Mouse (Mus musculus) midbrain, embryonic 10.5 days (tissue): Measurements from ENCODE around the gene Prpf6. TPM values are rescaled to one million over a fixed set of nuclear protein-coding genes. Genes with fewer than 3 reads are reported as not detected.
A peak's percentile ranks its signal among the peaks of the same experiment; 100 is the strongest.

Source experiments
- DNase-seq: peaks from one replicate; pipeline ENCODE4 v3.0.0-alpha.2; 2017; ENCODE audit warnings: low spot score
- H3K27ac ChIP-seq: fragments of 300-500 bp; sonication (generic); replicated peaks from 2 replicates; pipeline ENCODE4 v1.5.1; 2016; ENCODE audit warnings: mild to moderate bottlenecking
- H3K27me3 ChIP-seq: fragments of 300-500 bp; sonication (generic); 2 replicates; pipeline ENCODE4 v1.6.1; 2016; ENCODE audit warnings: low read depth, mild to moderate bottlenecking; ENCODE audit not compliant: poor library complexity, severe bottlenecking
- H3K36me3 ChIP-seq: fragments of 300-500 bp; sonication (generic); 2 replicates; pipeline ENCODE4 v1.6.1; 2016; ENCODE audit warnings: mild to moderate bottlenecking, moderate library complexity
- H3K4me1 ChIP-seq: fragments of 300-500 bp; sonication (generic); 2 replicates; pipeline ENCODE4 v1.6.1; 2016
- H3K4me3 ChIP-seq: fragments of 300-500 bp; sonication (generic); 2 replicates; pipeline ENCODE4 v1.5.1; 2016; ENCODE audit warnings: mild to moderate bottlenecking, moderate library complexity
- H3K9me3 ChIP-seq: fragments of 300-500 bp; sonication (generic); replicated peaks from 2 replicates; pipeline ENCODE4 v1.6.1; 2016; ENCODE audit warnings: mild to moderate bottlenecking
- WGBS: fragments of 180-500 bp; shearing (Covaris S2); methylation state at CpG from one replicate; pipeline ENCODE4 v1.1.7; 2016; 5-methylcytosine and 5-hydroxymethylcytosine counted together
- polyA plus RNA-seq: library from polyadenylated mRNA; unstranded; fragments of >200 nt; fragmentation: Nextera tagmentation; extraction: Ambion mirVana; gene quantifications from 2 replicates; pipeline ENCODE4 v1.2.1, GENCODE M21; 2016

The Prpf6 gene
- polyA plus RNA-seq, 1 experiment from 2014 or later: 82.0 TPM

GRCm38 (mm10) chr2:181582358-181582757 is 9.3 kb upstream of the Prpf6 start:
- 0 out of 2 replicates have a peak overlapping the region, but pooled peaks have one; percentile 95 for H3K27ac ChIP-seq

GRCm38 (mm10) chr2:181582939-181583338 is 8.7 kb upstream of the Prpf6 start:
- H3K9me3 ChIP-seq: no peaks in the 10 kb centered on the region
- no peak overlapping the region for H3K27ac ChIP-seq
- 90% methylated on average over 1 of the region's 1 CpGs for WGBS
- H3K36me3 ChIP-seq: peaks cover 50% of the 10 kb centered on the region
- no peak overlapping the region for H3K4me3 ChIP-seq
- no peaks in the 10 kb centered on the region for H3K27me3 ChIP-seq
- no peak for DNase-seq
- H3K4me1 ChIP-seq: peaks cover 24% of the 10 kb centered on the region

More at GRCm38 (mm10) chr2:181582358-181582757, 9.3 kb upstream of the Prpf6 start:
- WGBS: 83% methylated on average over 2 of the region's 2 CpGs
- Histone ChIP-seq H3K36me3 (peaks cover 44% of the 10 kb centered on the region), H3K9me3 (no peaks in the 10 kb centered on the region), H3K4me1 (peaks cover 26% of the 10 kb centered on the region), H3K4me3 (peak overlapping the region; percentile 85; the same call in 1 of the 2 replicates), H3K27me3 (no peaks in the 10 kb centered on the region)
- no peak for DNase-seq

- WGBS: 86% methylated on average over 3 of the region's 3 CpGs
- Histone ChIP-seq H3K36me3 (peaks cover 57% of the 10 kb centered on the region), H3K4me1 (peaks cover 23% of the 10 kb centered on the region), H3K27me3 (no peaks in the 10 kb centered on the region), H3K27ac (no peak overlapping the region), H3K9me3 (no peaks in the 10 kb centered on the region), H3K4me3 (no peak overlapping the region)
- peak; percentile 9 for DNase-seq
Observed at GRCm38 (mm10) chr2:181583460-181584257, 8.0 kb upstream of the Prpf6 start.

- H3K27me3 ChIP-seq: no peaks in the 10 kb centered on the region
- H3K4me3 ChIP-seq: no peak within 1 kb of the TSS
- no peak within 1 kb of the TSS for H3K27ac ChIP-seq
- WGBS: 97% methylated on average over 4 of the region's 4 CpGs
- no peaks in the 10 kb centered on the region for H3K9me3 ChIP-seq
- H3K36me3 ChIP-seq: peaks cover 65% of the 10 kb centered on the region
- H3K4me1 ChIP-seq: peaks cover 23% of the 10 kb centered on the region
- DNase-seq: no peak
Observed at GRCm38 (mm10) chr2:181584411-181584942, 7.2 kb upstream of the Prpf6 start, which contains the start of gene Uckl1. TSS of gene Uckl1 (minus strand) at chr2:181584892.

GRCm38 (mm10) chr2:181585506-181585905 is 6.2 kb upstream of the Prpf6 start:
- Histone ChIP-seq H3K4me3 (no peak overlapping the region), H3K9me3 (no peaks in the 10 kb centered on the region), H3K27me3 (no peaks in the 10 kb centered on the region), H3K27ac (no peak overlapping the region), H3K36me3 (peaks cover 76% of the 10 kb centered on the region), H3K4me1 (peaks cover 21% of the 10 kb centered on the region)
- DNase-seq: no peak
- WGBS: 95% methylated on average over 5 of the region's 5 CpGs

- H3K4me1 ChIP-seq: peaks cover 21% of the 10 kb centered on the region
- no peaks in the 10 kb centered on the region for H3K27me3 ChIP-seq
- 94% methylated on average over 3 of the region's 3 CpGs for WGBS
- no peaks in the 10 kb centered on the region for H3K9me3 ChIP-seq
- no peak overlapping the region for H3K27ac ChIP-seq
- H3K36me3 ChIP-seq: peaks cover 80% of the 10 kb centered on the region
- H3K4me3 ChIP-seq: no peak overlapping the region
- DNase-seq: no peak
Observed at GRCm38 (mm10) chr2:181586124-181586523, 5.5 kb upstream of the Prpf6 start.

GRCm38 (mm10) chr2:181587796-181588195 is 3.9 kb upstream of the Prpf6 start:
- Histone ChIP-seq H3K4me1 (peaks cover 24% of the 10 kb centered on the region), H3K4me3 (no peak overlapping the region), H3K27me3 (no peaks in the 10 kb centered on the region), H3K27ac (no peak overlapping the region), H3K36me3 (peaks cover 80% of the 10 kb centered on the region), H3K9me3 (no peaks in the 10 kb centered on the region)
- 85% methylated on average over 6 of the region's 6 CpGs for WGBS
- no peak for DNase-seq

- Histone ChIP-seq H3K27ac (no peak overlapping the region), H3K36me3 (peaks cover 77% of the 10 kb centered on the region), H3K4me3 (no peak overlapping the region), H3K9me3 (no peaks in the 10 kb centered on the region), H3K4me1 (peaks cover 29% of the 10 kb centered on the region), H3K27me3 (no peaks in the 10 kb centered on the region)
- 93% methylated on average over 11 of the region's 11 CpGs for WGBS
- DNase-seq: no peak
Observed at GRCm38 (mm10) chr2:181588229-181588780, 3.4 kb upstream of the Prpf6 start.

GRCm38 (mm10) chr2:181589011-181589731 is 2.5 kb upstream of the Prpf6 start:
- H3K36me3 ChIP-seq: peaks cover 68% of the 10 kb centered on the region
- no peaks in the 10 kb centered on the region for H3K27me3 ChIP-seq
- WGBS: 94% methylated on average over 10 of the region's 10 CpGs

GRCm38 (mm10) chr2:181589732-181590105 is 1.9 kb upstream of the Prpf6 start:
- no peaks in the 10 kb centered on the region for H3K27me3 ChIP-seq
- peaks cover 63% of the 10 kb centered on the region for H3K36me3 ChIP-seq
- no peak for DNase-seq
- peaks cover 30% of the 10 kb centered on the region for H3K4me1 ChIP-seq
- H3K27ac ChIP-seq: no peak overlapping the region
- H3K9me3 ChIP-seq: no peaks in the 10 kb centered on the region
- H3K4me3 ChIP-seq: 0 out of 2 replicates have a peak overlapping the region, but pooled peaks have one; percentile 9
- WGBS: 96% methylated on average over 9 of the region's 9 CpGs

More at GRCm38 (mm10) chr2:181589011-181589731, 2.5 kb upstream of the Prpf6 start:
- Histone ChIP-seq H3K4me1 (peaks cover 30% of the 10 kb centered on the region), H3K9me3 (no peaks in the 10 kb centered on the region), H3K27ac (no peak overlapping the region), H3K4me3 (0 out of 2 replicates have a peak overlapping the region, but pooled peaks have one; percentile 9)
- no peak for DNase-seq

GRCm38 (mm10) chr2:181590471-181590870 is 1.2 kb upstream of the Prpf6 start:
- Histone ChIP-seq H3K36me3 (peaks cover 55% of the 10 kb centered on the region), H3K27me3 (no peaks in the 10 kb centered on the region)

GRCm38 (mm10) chr2:181592231-181593041 is 768 bp downstream of the Prpf6 start, which contains the start of gene Zfp512b:
TSS of gene Zfp512b (minus strand) at chr2:181592803.
- 2% methylated on average over 94 of the region's 97 CpGs for whole genome bisulfite sequencing
- Histone ChIP-seq H3K27ac (peak within 1 kb of the TSS; percentile 94), H3K36me3 (peaks cover 51% of the 10 kb centered on the region)

More at GRCm38 (mm10) chr2:181590471-181590870, 1.2 kb upstream of the Prpf6 start:
- H3K4me3 ChIP-seq: 0 out of 2 replicates have a peak overlapping the region, but pooled peaks have one; percentile 11
- H3K27ac ChIP-seq: no peak overlapping the region
- peaks cover 30% of the 10 kb centered on the region for H3K4me1 ChIP-seq
- DNase-seq: no peak
- no peaks in the 10 kb centered on the region for H3K9me3 ChIP-seq
- WGBS: 93% methylated on average over 5 of the region's 5 CpGs

More at GRCm38 (mm10) chr2:181592231-181593041, 768 bp downstream of the Prpf6 start, which contains the start of gene Zfp512b:
- no peaks in the 10 kb centered on the region for H3K27me3 ChIP-seq
- no peaks in the 10 kb centered on the region for H3K9me3 ChIP-seq
- H3K4me1 ChIP-seq: peaks cover 35% of the 10 kb centered on the region
- peak; percentile 75 for DNase-seq
- peak within 1 kb of the TSS; percentile 97 for H3K4me3 ChIP-seq
